Mouse (Mus musculus) bone marrow macrophage, adult 2 months (primary cell): ENCODE results near the gene Rgl2. TPM values are rescaled to one million over a fixed set of nuclear protein-coding genes. Genes with fewer than 3 reads are reported as not detected.
"Not testable (repeated sequence)": the region's sequence is repeated elsewhere in the genome, so short reads cannot be mapped to it uniquely, and the experiment has no call there.

Experiments used
- H3K27ac ChIP-seq: 2 replicates; pipeline ENCODE4 v1.5.1; 2012; ENCODE audit warnings: low read depth, low read length; ENCODE audit not compliant: insufficient read depth
- H3K4me1 ChIP-seq: 2 replicates; pipeline ENCODE4 v1.6.1; 2012; ENCODE audit warnings: low read length; ENCODE audit not compliant: control insufficient read depth, insufficient read depth
- H3K4me3 ChIP-seq: 2 replicates; pipeline ENCODE4 v1.5.1; 2012; ENCODE audit warnings: mild to moderate bottlenecking, low read length, moderate library complexity; ENCODE audit not compliant: insufficient read depth
- CTCF ChIP-seq: IDR thresholded peaks from 2 replicates; pipeline ENCODE4 v1.5.1; 2012; ENCODE audit warnings: low read depth, mild to moderate bottlenecking, low read length, moderate library complexity
- POLR2A ChIP-seq: IDR thresholded peaks from 2 replicates; pipeline ENCODE4 v1.6.1; 2012; ENCODE audit warnings: mild to moderate bottlenecking, low read depth, low read length, borderline replicate concordance
- polyA plus RNA-seq: library from polyadenylated mRNA; stranded (reverse); fragments of >200 nt; gene quantifications from 2 replicates; pipeline ENCODE4 v1.2.4, GENCODE M21; 2012; ENCODE audit not compliant: missing spikeins, insufficient read depth, insufficient read length

Rgl2 gene
- polyA plus RNA-seq, 1 experiment: 209 TPM

DNA sequence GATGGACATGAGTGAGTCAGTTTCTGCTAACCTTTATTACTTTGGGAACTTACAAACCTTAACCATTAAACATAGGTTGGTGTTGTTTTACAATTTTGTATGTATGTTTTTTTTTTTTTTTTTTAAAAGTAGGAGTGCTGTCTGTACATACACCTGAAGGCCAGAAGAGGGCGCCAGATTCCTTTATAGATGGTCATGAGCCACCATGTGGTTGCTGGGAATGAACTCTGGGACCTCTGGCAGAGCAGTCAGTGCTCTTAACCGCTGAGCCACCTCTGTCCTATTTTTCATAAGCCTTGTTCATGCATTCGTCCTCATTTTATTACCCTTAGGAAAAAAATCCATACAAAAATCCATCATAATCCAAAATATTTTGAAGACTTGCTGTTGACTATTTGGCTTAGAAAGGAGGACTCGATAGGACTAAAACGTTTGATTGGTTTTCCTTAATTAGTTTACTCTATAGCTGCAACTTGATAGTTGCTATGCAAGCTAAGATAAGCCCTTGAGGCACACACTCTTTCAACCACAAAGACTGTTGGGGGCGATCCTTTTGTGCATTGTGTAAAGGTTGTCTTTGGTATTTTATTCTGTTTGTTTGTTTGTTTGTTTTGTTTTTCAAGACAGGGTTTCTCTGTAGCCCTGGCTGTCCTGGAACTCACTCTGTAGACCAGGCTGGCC lies 32.1 kb upstream of the Rgl2 start:
- TF ChIP-seq POLR2A: no peak
- TF ChIP-seq CTCF: peak; percentile 46
- Histone ChIP-seq H3K27ac (no peak overlapping the region), H3K4me3 (no peak overlapping the region), H3K4me1 (peaks cover 6% of the 10 kb centered on the region)

DNA sequence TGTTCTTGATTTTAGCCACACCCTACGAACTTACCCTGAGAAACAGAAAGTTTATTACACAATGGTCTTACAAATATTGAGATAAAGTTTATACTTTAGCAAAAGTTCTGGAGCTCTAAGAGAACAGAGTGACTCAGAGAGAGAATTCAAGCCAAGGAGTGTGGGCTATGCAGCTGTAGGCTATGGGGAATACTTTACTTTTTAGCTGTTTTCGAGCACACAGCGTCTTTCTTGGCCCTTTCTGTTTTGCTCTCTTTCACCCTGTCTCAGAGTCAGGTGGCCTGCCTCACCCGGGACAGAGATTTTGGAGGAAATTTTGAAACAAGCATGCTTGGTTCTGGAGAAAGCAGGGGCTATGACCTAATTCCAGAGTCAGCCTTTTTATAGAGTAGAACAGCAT lies 31.1 kb upstream of the Rgl2 start:
- H3K4me3 ChIP-seq, H3K27ac ChIP-seq: not testable (repeated sequence)
- peaks cover 12% of the 10 kb centered on the region for H3K4me1 ChIP-seq

DNA sequence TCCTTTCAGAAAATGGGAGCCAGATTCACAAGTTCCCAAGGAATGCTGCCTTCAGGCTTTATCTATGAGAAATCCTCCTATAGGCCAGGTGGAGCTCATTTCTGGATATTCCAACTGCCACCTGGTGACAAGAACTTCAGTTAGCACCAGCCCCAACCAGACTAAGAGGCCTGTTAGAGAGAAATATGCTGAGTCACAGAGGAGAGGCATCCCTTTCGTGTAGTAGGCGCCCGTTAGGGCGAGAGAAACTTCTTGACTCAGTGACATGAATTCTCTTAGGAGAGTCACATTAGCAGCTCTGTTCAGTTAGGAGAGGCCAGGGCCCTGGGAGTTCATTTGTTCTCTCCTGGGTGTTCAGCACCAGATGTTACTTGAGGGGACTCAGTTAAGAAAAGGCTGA lies 29.7 kb upstream of the Rgl2 start:
- H3K4me1 ChIP-seq: peaks cover 20% of the 10 kb centered on the region
- no peak overlapping the region for H3K27ac ChIP-seq
- H3K4me3 ChIP-seq: no peak overlapping the region
- no peak for TF ChIP-seq CTCF
- TF ChIP-seq POLR2A: no peak

- peaks cover 20% of the 10 kb centered on the region for H3K4me1 ChIP-seq
These were observed 28.9 kb upstream of the Rgl2 start for GRCm38 (mm10) chr17:33900281-33900988.

GRCm38 (mm10) chr17:33900989-33901314 lies 28.4 kb upstream of the Rgl2 start:
- Histone ChIP-seq H3K4me3 (no peak overlapping the region), H3K4me1 (peaks cover 20% of the 10 kb centered on the region), H3K27ac (no peak overlapping the region)
- TF ChIP-seq CTCF (no peak), POLR2A (no peak)

More at GRCm38 (mm10) chr17:33900281-33900988, 28.9 kb upstream of the Rgl2 start:
- Histone ChIP-seq H3K4me3 (no peak overlapping the region), H3K27ac (no peak overlapping the region)
- TF ChIP-seq CTCF: no peak
- TF ChIP-seq POLR2A: no peak

GRCm38 (mm10) chr17:33901653-33902052 lies 27.7 kb upstream of the Rgl2 start:
- Histone ChIP-seq H3K4me1 (peaks cover 20% of the 10 kb centered on the region), H3K4me3 (no peak overlapping the region), H3K27ac (no peak overlapping the region)
- TF ChIP-seq CTCF (no peak), POLR2A (no peak)

- Histone ChIP-seq H3K27ac (peak overlapping the region; percentile 36; the same call in 1 of the 2 replicates), H3K4me1 (peaks cover 20% of the 10 kb centered on the region), H3K4me3 (no peak overlapping the region)
- TF ChIP-seq POLR2A (no peak), CTCF (no peak)
These were observed 27.3 kb upstream of the Rgl2 start for GRCm38 (mm10) chr17:33902079-33902478.

DNA sequence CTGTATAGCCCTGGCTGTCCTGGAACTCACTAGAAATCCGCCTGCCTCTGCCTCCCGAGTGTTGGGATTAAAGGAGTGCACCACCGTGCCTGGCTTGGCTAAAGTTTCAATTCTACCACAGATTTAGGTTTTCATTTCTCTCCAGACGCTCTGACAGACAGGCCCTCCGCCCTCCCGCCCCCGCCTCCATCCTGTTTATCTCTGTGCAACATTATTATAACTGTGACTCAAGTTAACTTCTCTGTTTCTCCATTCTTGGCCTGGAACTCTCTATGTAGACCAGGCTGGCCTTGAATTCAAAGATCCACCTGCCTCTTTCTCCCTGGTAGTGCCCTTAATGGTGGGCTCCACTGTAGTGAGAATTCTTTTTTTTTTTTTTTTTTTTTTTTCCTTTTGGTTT lies 26.9 kb upstream of the Rgl2 start:
- Histone ChIP-seq H3K27ac (peak overlapping the region; percentile 36), H3K4me3 (no peak overlapping the region), H3K4me1 (peaks cover 20% of the 10 kb centered on the region)
- TF ChIP-seq CTCF: no peak
- no peak for TF ChIP-seq POLR2A

GRCm38 (mm10) chr17:33903911-33904651 lies 25.3 kb upstream of the Rgl2 start:
- not testable (repeated sequence) for H3K4me3 ChIP-seq, H3K27ac ChIP-seq
- H3K4me1 ChIP-seq: peaks cover 22% of the 10 kb centered on the region

GRCm38 (mm10) chr17:33904835-33905234 lies 24.5 kb upstream of the Rgl2 start, which contains the start of gene Platr17:
Gene Platr17 (plus strand): TSS chr17:33905135.
- not testable (repeated sequence) for H3K4me3 ChIP-seq, H3K27ac ChIP-seq
- peaks cover 22% of the 10 kb centered on the region for H3K4me1 ChIP-seq
